Mouse (Mus musculus) left cerebral cortex, postnatal 36 days (tissue): Measurements from ENCODE around the gene Olfr1501. TPM values are rescaled to one million over a fixed set of nuclear protein-coding genes. Genes with fewer than 3 reads are reported as not detected.
"Not testable (repeated sequence)": the region's sequence is repeated elsewhere in the genome, so short reads cannot be mapped to it uniquely, and the experiment has no call there.

ENCODE experiments used
- DNase-seq, 2 experiments: peaks; one replicate each; pipeline ENCODE4 v3.0.0; 2021 to 2022; ENCODE audit warnings: low spot score in 2 of 2, mixed read lengths in 1 of 2
- intact Hi-C: fragments of 180-260 bp; cut with DNase I; formaldehyde crosslinking; loops from one replicate; pipeline ENCODE4 v1.15.1; 2025
- total RNA-seq, 2 experiments: library from RNA; stranded (reverse); gene quantifications; 2 replicates each; pipeline ENCODE4 v1.2.3; 2021

The Olfr1501 gene
- total RNA-seq: not detected

GRCm38 (mm10) chr19:13850592-13850991 lies at the start of gene Olfr1501:
TSS of gene Olfr1501 (minus strand) at chr19:13850692.
- intact Hi-C loops, DNase-seq: not testable (repeated sequence)

GRCm38 (mm10) chr19:13897828-13898227 lies 47.3 kb upstream of the Olfr1501 start, which contains the start of gene Olfr1504:
TSS of gene Olfr1504 (minus strand) at chr19:13897928.
- DNase-seq: no peak
- intact Hi-C loops: no loop called here

DNA sequence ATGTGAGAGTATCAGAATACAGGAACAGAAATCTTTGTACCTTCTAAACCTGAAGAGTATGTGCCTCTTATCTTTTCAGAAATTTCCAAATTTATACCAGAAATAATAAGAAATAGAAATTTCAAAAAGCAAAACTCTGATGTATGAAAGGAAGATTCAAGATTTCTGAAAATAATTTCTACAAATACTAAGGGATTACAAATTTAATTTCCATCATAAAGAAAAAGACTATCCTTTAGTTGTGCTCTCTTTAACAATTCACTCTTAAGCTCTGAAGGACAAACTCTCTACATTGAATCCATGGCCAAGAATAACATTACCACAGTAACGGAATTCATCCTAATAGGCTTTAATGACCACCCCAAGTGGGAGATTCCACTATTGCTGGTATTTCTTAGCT lies 11.0 kb upstream of the Olfr1501 start, which contains the start of gene Olfr1502:
Gene Olfr1502 (plus strand): TSS at position 301 of the 400 bp plus-strand sequence.
- no peak for DNase-seq
- intact Hi-C loops: no loop called here

DNA sequence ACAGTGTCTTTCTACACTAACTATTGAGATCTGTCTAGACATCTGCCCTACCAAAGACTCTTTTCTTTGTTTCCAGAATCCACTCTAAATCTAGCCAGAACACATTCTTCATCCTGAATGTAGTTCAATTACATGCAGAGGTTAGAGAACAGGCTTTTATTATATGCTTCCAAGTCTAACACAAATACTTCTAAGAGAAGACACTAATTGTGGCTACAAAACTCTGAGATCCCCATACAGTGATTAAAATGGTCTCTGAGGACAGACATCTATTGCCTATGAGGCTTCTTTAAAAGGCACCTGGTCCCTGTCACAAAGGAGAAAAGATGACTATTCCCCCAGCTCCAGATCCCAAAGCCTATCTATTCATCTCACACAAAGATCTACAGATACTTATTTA lies 20.1 kb downstream of the Olfr1501 start, which contains the start of gene Olfr1500:
Gene Olfr1500 (minus strand): TSS at position 101 of the 400 bp plus-strand sequence.
- intact Hi-C loops: no loop called here

DNA sequence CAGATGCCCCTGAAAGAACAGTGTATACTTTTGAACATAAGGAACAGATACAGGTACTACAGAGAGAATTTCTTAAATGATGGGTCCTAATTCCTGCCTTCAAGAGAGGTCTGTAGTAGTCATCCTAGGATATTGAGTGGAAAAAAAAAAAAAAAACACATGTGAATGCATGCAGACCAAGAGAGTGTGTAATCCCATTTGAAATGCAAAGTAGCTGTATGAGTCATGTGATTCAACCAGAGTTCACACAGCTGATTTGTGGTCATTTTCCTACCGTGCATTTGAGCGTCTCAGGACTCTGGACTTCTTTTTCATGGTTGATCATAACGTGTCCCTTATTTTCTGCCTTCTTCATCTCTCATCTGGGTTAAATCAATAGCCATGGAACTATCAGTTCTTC lies 22.0 kb downstream of the Olfr1501 start:
- DNase-seq: no peak
- intact Hi-C loops: no loop called here

More for the DNA sequence above, 20.1 kb downstream of the Olfr1501 start, which contains the start of gene Olfr1500:
- no peak for DNase-seq

DNA sequence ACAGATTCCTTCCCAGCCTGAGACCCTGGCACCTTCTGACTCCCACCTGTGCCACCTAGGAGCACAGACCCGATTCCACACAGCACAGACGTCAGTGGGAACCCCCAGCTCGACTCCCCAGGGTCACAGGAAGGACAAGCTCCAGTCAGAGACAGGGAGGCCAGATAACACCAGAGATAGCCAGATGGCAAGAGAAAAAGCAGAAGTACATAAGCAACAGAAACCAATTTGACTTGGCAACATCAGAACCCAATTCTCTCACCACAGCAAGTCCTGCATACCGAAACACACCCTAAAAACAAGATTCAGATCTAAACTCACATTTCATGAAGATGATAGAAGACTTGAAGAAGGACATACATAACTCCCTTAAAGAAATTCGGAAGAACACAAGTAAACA lies 29.6 kb downstream of the Olfr1501 start:
- no peak for DNase-seq
- intact Hi-C loops: no loop called here

DNA sequence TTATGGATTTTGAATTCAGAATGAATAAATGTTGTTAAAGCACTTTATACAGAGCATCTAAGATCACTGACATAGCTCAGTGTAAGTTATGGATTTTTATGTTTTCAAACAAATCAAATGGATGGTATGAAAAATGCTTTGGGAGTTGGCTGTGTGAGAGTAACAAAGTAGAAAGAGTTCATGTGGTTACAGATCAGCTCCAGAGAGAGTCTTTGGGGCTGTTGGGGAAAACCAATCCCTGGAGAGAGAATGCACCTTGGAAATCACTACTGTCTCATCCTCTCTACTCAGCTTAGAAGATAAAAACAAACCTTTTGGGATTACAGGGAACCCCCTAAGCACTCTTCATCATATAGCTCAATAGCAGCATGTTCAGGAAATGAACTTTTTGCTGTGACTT lies 31.1 kb downstream of the Olfr1501 start, which contains the start of gene Olfr1499:
Gene Olfr1499 (minus strand): TSS at position 101 of the 400 bp plus-strand sequence.
- intact Hi-C loops: no loop called here
- DNase-seq: no peak

DNA sequence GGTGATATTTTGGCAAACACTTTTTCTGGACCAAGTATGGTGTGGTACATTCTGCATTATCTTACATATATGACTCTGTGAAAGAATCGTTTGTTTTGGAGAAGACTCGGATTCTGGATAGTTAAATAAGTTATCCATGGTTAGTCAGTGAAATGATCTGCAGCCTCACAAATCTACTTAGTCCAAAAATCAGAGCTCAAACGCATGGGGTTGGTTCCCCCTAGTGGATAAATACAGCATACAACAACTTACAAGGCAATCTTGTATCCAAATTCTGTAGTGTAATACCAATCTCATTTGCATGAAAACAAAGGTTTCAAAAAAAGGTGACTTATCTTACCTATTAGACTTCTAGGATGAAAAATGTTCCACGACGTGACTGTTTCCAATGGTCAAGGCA lies 31.7 kb downstream of the Olfr1501 start:
- intact Hi-C loops: no loop called here
- DNase-seq: no peak

GRCm38 (mm10) chr19:13812823-13813222 lies 37.7 kb downstream of the Olfr1501 start:
- no peak for DNase-seq
- intact Hi-C loops: no loop called here

- DNase-seq, intact Hi-C loops: not testable (repeated sequence)
Observed at GRCm38 (mm10) chr19:13805486-13805885, 45.0 kb downstream of the Olfr1501 start.

DNA sequence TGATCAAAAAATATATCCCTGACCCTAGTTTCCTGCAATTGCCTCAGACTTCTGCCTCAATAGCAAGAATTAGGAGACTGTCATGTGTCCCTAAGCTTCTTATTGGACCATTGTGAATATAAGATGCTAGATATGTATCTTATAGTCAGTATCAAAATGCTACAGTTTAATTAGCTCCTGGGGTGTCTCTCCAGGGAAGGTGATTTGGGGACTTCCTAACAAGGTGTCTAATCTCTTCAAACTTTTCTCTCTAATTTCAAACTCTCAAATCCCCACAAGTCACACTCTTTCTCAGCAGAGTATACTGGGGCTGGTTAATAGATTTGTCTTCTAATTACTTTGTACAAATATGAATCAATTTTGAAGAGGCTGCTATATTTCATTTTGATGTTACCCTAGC lies 52.4 kb downstream of the Olfr1501 start, which contains the start of gene Olfr1497:
Gene Olfr1497 (minus strand): TSS at position 101 of the 400 bp plus-strand sequence.
- intact Hi-C loops: no loop called here
- no peak for DNase-seq

Other genes starting within 250 kb of the Olfr1501 start
- gene Olfr1487, start 233.3 kb downstream of the Olfr1501 start, total RNA-seq: not detected
- not detected for gene Olfr1489, start 219.1 kb downstream of the Olfr1501 start, total RNA-seq
- not detected for gene Olfr1490, start 199.6 kb downstream of the Olfr1501 start, total RNA-seq
- not detected for gene Olfr1491, start 153.4 kb downstream of the Olfr1501 start, total RNA-seq
- not detected for gene Olfr1493-ps1, start 127.4 kb downstream of the Olfr1501 start, total RNA-seq
- gene Olfr1494, start 111.0 kb downstream of the Olfr1501 start, total RNA-seq: not detected
- gene Olfr1495, start 86.1 kb downstream of the Olfr1501 start, total RNA-seq: not detected
- gene Olfr1496, start 72.8 kb downstream of the Olfr1501 start, total RNA-seq: not detected
- gene Olfr1497, start 52.5 kb downstream of the Olfr1501 start, total RNA-seq: not detected
- not detected for gene Olfr1499, start 31.2 kb downstream of the Olfr1501 start, total RNA-seq
- gene Olfr1500, start 20.2 kb downstream of the Olfr1501 start, total RNA-seq: not detected
- not detected for gene Olfr1502, start 11.1 kb upstream of the Olfr1501 start, total RNA-seq
- gene Olfr1504, start 47.2 kb upstream of the Olfr1501 start, total RNA-seq: not detected
- gene Olfr1505, start 62.8 kb upstream of the Olfr1501 start, total RNA-seq: not detected